Mouse (Mus musculus) bone marrow macrophage, adult 2 months (primary cell): Measurements from ENCODE around the gene Rab5c. TPM values are rescaled to one million over a fixed set of nuclear protein-coding genes. Genes with fewer than 3 reads are reported as not detected.
A peak's percentile ranks its signal among the peaks of the same experiment; 100 is the strongest.

Experiments
- H3K27ac ChIP-seq: 2 replicates; pipeline ENCODE4 v1.5.1; 2012; ENCODE audit warnings: low read depth, low read length; ENCODE audit not compliant: insufficient read depth
- H3K4me1 ChIP-seq: 2 replicates; pipeline ENCODE4 v1.6.1; 2012; ENCODE audit warnings: low read length; ENCODE audit not compliant: control insufficient read depth, insufficient read depth
- H3K4me3 ChIP-seq: 2 replicates; pipeline ENCODE4 v1.5.1; 2012; ENCODE audit warnings: mild to moderate bottlenecking, low read length, moderate library complexity; ENCODE audit not compliant: insufficient read depth
- CTCF ChIP-seq: IDR thresholded peaks from 2 replicates; pipeline ENCODE4 v1.5.1; 2012; ENCODE audit warnings: low read depth, mild to moderate bottlenecking, low read length, moderate library complexity
- POLR2A ChIP-seq: IDR thresholded peaks from 2 replicates; pipeline ENCODE4 v1.6.1; 2012; ENCODE audit warnings: mild to moderate bottlenecking, low read depth, low read length, borderline replicate concordance
- polyA plus RNA-seq: library from polyadenylated mRNA; stranded (reverse); fragments of >200 nt; gene quantifications from 2 replicates; pipeline ENCODE4 v1.2.4, GENCODE M21; 2012; ENCODE audit not compliant: missing spikeins, insufficient read depth, insufficient read length

Gene Rab5c
- polyA plus RNA-seq, 1 experiment: 300 TPM

GRCm38 (mm10) chr11:100736746-100737080 is 1.3 kb downstream of the Rab5c start:
- peaks cover 28% of the 10 kb centered on the region for H3K4me1 ChIP-seq
- no peak for TF ChIP-seq CTCF
- TF ChIP-seq POLR2A: no peak
- H3K4me3 ChIP-seq: peak overlapping the region; percentile 93
- peak overlapping the region; percentile 80 for H3K27ac ChIP-seq

GRCm38 (mm10) chr11:100735954-100736745 is 1.9 kb downstream of the Rab5c start:
- Histone ChIP-seq H3K4me3 (peak overlapping the region; percentile 93), H3K27ac (peak overlapping the region; percentile 80), H3K4me1 (peaks cover 34% of the 10 kb centered on the region)
- TF ChIP-seq CTCF (no peak), POLR2A (no peak)

- peak overlapping the region; percentile 21 for H3K27ac ChIP-seq
Observed at GRCm38 (mm10) chr11:100735134-100735865, 2.7 kb downstream of the Rab5c start.

GRCm38 (mm10) chr11:100730477-100731205 is 7.4 kb downstream of the Rab5c start:
- Histone ChIP-seq H3K4me1 (peaks cover 56% of the 10 kb centered on the region), H3K4me3 (no peak overlapping the region), H3K27ac (peak overlapping the region; percentile 25)
- TF ChIP-seq POLR2A: no peak
- TF ChIP-seq CTCF: no peak

More at GRCm38 (mm10) chr11:100735134-100735865, 2.7 kb downstream of the Rab5c start:
- Histone ChIP-seq H3K4me1 (peaks cover 40% of the 10 kb centered on the region), H3K4me3 (peak overlapping the region; percentile 93)
- TF ChIP-seq CTCF: no peak
- no peak for TF ChIP-seq POLR2A

- TF ChIP-seq CTCF (no peak), POLR2A (no peak)
- Histone ChIP-seq H3K4me1 (peaks cover 55% of the 10 kb centered on the region), H3K4me3 (no peak overlapping the region), H3K27ac (no peak overlapping the region)
Observed at GRCm38 (mm10) chr11:100729976-100730375, 8.0 kb downstream of the Rab5c start.

- H3K4me3 ChIP-seq: no peak overlapping the region
- no peak overlapping the region for H3K27ac ChIP-seq
- peaks cover 62% of the 10 kb centered on the region for H3K4me1 ChIP-seq
- TF ChIP-seq CTCF: no peak
- no peak for TF ChIP-seq POLR2A
Observed at GRCm38 (mm10) chr11:100728601-100729000, 9.4 kb downstream of the Rab5c start.

- Histone ChIP-seq H3K4me3 (no peak overlapping the region), H3K27ac (no peak overlapping the region), H3K4me1 (peaks cover 65% of the 10 kb centered on the region)
- TF ChIP-seq CTCF (no peak), POLR2A (no peak)
Observed at GRCm38 (mm10) chr11:100727201-100727600, 10.8 kb downstream of the Rab5c start.

GRCm38 (mm10) chr11:100724919-100725512 is 13.0 kb downstream of the Rab5c start:
- Histone ChIP-seq H3K4me1 (peaks cover 66% of the 10 kb centered on the region), H3K4me3 (peak overlapping the region; percentile 8; the same call in 1 of the 2 replicates), H3K27ac (peak overlapping the region; percentile 87)
- TF ChIP-seq POLR2A: no peak
- TF ChIP-seq CTCF: no peak

- H3K4me1 ChIP-seq: peaks cover 68% of the 10 kb centered on the region
- H3K27ac ChIP-seq: peak overlapping the region; percentile 87
- no peak overlapping the region for H3K4me3 ChIP-seq
- TF ChIP-seq POLR2A (no peak), CTCF (no peak)
Observed at GRCm38 (mm10) chr11:100722493-100723028, 15.5 kb downstream of the Rab5c start.
